Mouse (Mus musculus): Measurements from ENCODE around the gene Slc44a5.

Gene Slc44a5

GRCm38 (mm10) chr3:154165882-154166281, 192.6 kb downstream of the Slc44a5 start:
- no peak for DNase-seq (ENCODE audit: low spot score in 2 of 2)

DNA sequence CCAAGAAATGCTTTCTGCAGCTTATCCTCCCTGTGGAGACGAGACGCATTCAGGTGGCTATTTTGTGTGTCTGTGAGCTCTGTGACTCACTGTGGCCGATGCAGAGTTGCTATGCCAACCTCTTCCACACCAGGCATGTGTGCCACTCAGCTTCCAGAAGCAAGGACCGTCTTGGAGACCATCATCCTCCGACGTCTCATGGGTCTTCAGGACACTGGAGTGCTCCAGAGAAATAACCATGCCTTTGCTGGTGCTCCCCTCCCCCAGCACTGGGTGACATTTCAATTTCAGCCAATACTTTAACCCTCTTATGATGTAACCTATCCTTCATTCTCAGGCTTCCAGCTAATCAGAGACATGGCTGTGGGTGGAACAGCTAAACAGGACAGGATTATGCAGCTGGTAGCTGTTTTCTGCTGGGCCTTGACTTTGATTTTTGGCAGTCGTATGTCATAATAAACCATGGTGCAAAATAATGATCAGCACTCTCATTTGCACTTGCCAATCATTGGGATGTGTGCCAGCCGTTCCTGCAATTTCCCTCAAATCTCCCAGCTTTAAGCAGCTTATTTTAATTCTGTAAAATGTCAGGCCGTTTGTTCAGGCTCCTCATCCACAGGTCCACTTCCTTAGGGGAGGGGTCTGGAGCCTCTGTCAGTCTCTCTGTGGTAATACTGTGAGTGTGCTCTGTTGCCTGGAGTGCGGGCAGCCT, 198.8 kb downstream of the Slc44a5 start:
- peak; percentile 15 to 36 for DNase-seq (ENCODE audit: low spot score in 2 of 2)

GRCm38 (mm10) chr3:154172593-154172965, 199.3 kb downstream of the Slc44a5 start:
- no peak for DNase-seq (ENCODE audit: low spot score in 2 of 2)

DNA sequence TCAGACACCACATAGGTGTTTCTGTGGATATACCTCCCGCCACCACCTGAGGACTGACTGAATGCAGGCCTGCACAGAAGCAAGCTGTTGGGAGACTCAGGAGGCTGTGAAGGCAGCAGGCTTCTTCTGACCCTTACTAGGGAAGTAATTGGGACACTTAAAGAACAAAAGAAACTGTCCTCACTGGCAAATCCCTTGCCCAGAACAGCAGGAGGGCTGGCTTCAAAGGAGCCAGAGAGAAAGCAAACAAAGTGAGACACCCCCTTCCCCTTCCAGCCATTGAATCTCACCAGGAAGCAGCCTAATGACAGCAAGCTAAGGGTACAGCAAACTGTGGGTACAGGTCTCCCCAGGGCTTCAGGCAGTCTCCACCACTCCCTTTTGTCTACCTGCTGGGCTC, 200.3 kb downstream of the Slc44a5 start:
- DNase-seq (ENCODE audit: low spot score in 2 of 2): no peak

GRCm38 (mm10) chr3:154174031-154174430, 200.8 kb downstream of the Slc44a5 start:
- DNase-seq (ENCODE audit: low spot score in 2 of 2): no peak

- DNase-seq (ENCODE audit: low spot score in 2 of 2): no peak
These were observed 201.5 kb downstream of the Slc44a5 start for GRCm38 (mm10) chr3:154174766-154175165.

DNA sequence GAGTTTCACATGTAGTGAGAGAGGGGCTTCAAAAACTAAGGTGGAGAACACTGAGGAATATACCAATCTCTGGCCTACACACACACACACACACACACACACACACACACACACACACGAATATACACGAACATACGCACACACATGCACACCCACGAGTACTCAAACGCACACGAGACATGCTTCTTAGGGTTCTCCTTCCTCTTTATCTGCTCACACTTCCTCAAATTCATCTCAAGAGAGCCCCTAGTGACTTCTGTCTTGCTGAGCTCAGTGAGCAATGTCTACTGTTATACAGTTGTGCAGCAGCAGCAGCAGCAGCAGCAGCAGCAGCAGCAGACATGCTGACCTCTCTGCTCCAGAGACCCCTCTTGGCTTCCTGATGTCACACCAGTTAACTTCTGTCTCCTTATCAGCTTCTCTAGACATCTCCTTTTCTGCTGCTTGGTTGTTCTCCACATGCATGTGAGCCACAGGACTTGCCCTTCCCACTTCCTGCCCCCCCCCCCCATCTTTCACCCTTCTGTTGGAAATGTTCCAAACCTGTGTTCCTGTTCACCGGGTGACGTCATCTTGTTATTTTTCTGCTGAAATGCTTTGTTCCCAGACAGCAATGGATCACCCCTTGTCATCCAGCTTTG, 204.5 kb downstream of the Slc44a5 start:
- DNase-seq (ENCODE audit: low spot score in 2 of 2): no peak

DNA sequence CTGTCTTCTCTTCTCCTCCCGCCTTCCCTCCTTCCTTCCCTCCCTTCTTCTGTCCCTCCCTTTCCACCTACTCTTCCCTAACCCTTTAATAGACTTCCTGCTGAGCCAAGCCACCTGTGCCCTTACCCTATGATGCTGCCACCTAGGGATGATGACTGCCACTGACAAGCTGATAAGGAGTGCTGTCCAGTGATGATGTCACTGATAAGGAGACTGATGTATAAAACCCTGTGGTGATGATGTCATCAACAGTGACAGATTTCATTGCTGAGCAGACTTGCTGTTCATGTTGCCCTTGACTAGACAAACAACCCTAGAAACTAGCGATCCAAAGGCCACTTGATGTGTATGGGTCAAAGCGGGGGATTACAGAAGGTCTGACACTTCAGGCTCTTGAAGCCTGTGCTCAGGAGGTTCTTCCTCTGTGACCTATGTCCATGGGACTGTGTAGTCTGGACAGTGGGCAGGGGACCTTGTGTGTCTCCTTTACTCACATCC, 206.2 kb downstream of the Slc44a5 start:
- no peak for DNase-seq (ENCODE audit: low spot score in 2 of 2)

DNA sequence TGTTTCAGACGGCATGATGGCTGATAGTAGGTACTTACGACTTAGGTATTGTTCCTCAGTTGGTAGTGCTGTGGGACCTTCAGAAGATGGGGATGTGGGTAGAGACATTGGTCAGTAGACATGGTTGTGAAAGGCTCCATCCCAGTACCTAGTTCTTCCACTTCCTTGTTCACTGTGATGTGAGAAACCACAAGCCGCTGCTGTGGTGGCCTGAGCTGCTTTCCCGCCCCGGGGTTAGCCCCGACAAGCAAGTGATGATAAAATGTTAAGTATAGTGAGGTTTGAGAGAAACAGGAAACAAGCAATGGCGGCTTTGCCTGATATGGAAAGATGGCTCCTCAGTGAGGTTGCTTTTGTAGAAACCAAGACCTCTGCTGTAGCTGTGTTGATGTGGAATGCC, 209.8 kb downstream of the Slc44a5 start:
- DNase-seq (ENCODE audit: low spot score in 2 of 2): no peak

GRCm38 (mm10) chr3:154183957-154184356, 210.7 kb downstream of the Slc44a5 start:
- DNase-seq (ENCODE audit: low spot score in 2 of 2): no peak

GRCm38 (mm10) chr3:154188668-154189067, 215.4 kb downstream of the Slc44a5 start:
- DNase-seq (ENCODE audit: low spot score in 2 of 2): no peak

DNA sequence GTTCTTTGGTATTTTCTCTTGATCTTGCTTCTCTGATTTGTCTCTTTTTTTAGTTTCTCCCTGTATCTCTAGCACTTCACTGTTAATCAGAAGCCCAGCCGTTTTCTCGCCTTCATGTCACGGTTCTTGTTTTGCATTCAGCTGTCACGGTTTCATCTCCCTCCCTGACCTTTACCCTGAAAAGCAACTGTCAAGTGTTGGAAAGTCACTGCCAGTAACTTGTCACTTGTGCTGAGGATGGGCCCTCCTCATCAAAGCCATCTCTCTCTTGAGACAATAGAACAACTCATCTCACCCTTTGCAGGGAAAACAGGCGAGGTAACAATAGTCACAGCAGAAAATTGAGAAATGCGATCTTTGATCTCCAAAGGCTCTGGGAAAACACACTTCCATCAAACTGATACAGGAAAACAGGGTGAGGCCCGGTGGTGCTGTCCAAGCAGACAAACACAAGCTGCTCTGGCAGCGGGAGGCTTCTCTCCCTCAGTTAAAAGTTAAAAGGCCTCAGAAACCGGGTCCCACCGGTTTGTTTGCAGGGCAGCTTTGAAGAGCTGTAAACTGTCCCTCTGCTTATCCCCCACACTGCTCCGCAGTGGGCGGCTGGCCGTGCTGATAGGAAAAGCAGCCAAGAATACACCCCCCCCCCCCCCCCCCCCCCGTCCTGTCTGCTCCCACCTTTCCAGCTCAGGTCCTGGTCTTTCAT, 219.2 kb downstream of the Slc44a5 start:
- no peak for DNase-seq (ENCODE audit: low spot score in 2 of 2)

GRCm38 (mm10) chr3:154193189-154193840, 220.1 kb downstream of the Slc44a5 start:
- DNase-seq (ENCODE audit: low spot score in 2 of 2): no peak

DNA sequence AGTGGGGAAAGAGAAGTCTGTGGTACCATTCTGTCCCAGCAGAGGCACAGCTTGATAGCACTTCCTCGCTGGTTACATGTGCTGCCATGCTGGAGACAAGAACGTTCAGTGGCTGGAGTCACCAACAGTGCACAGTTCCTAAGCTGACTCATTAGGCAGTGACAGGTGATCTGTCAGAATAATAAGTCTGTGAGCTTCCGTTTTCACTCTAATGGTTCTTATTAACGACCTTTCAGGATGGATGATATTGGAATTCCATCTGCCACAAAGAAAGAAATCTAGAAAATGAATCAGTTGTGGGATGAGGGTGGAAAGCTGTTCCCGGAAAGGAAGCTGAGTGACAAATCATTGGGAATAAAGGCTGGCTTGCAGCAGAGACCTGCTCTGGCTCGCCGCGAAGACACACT, 227.2 kb downstream of the Slc44a5 start:
- no peak for DNase-seq (ENCODE audit: low spot score in 2 of 2)

- DNase-seq (ENCODE audit: low spot score in 2 of 2): no peak
These were observed 228.6 kb downstream of the Slc44a5 start for GRCm38 (mm10) chr3:154201796-154202195.

- no peak for DNase-seq (ENCODE audit: low spot score in 2 of 2)
These were observed 229.1 kb downstream of the Slc44a5 start for GRCm38 (mm10) chr3:154202383-154202782.

DNA sequence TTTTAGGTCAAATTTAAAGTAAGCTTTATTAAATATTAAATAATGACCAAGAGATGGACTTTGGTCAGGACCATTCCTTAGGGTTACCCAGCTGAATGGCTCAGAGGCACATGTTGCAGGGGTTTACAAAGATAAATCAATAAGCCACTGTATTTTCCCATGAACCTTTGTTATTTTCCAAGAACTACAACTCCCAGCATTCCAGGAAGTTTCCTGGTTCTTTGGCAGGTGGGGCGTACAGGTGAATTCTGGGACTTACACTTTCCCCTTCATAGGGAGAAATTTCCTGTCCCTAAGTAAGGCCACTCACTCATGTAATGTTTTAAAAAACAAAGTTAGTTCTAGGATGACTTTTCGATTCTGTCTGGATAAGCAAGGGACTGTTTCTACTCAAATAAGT, 235.2 kb downstream of the Slc44a5 start:
- no peak for DNase-seq (ENCODE audit: low spot score in 2 of 2)

DNA sequence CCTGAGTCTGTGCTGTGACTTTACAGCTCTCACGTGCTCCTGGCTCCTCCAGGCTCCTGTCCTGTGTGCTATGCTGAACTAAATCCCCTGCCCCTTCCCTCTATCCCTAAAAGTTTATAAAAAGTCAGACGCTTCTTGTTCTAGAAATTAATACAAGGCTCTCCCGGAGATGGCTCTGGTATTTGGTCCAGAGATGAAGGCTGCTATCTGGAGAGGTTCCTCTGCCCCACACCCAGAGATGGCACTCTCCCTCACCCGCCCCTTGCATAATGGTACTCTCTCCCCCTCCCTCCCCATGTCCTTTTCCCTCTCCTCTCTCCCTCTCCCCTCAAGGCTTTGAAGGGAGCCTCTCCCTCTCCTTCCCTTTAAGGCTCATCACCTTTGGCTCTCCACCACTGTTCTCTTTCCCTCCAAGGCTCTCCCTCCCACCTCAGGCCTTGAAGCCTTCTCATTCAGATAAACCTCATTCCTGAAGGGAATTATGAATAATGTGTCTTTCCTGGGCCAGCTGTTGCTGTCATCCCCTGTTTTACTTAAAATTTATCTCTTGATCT, 236.0 kb downstream of the Slc44a5 start:
- DNase-seq (ENCODE audit: low spot score in 2 of 2): no peak

GRCm38 (mm10) chr3:154209776-154210430, 236.7 kb downstream of the Slc44a5 start:
- DNase-seq (ENCODE audit: low spot score in 2 of 2): no peak

GRCm38 (mm10) chr3:154210431-154211055, 237.3 kb downstream of the Slc44a5 start:
- DNase-seq (ENCODE audit: low spot score in 2 of 2): no peak

GRCm38 (mm10) chr3:154212551-154212950, 239.3 kb downstream of the Slc44a5 start:
- no peak for DNase-seq (ENCODE audit: low spot score in 2 of 2)
